Mouse (Mus musculus): Measurements from ENCODE around the gene Vav1. TPM values are rescaled to one million over a fixed set of nuclear protein-coding genes. Genes with fewer than 3 reads are reported as not detected.
A peak's percentile ranks its signal among the peaks of the same experiment; 100 is the strongest.
"Not testable (repeated sequence)": the region's sequence is repeated elsewhere in the genome, so short reads cannot be mapped to it uniquely, and the experiment has no call there.

Gene Vav1
- polyA plus RNA-seq, 1 experiment from 2014 or later = 2.7 TPM

GRCm38 (mm10) chr17:57334001-57334760 lies 55.3 kb downstream of the Vav1 start:
- no peaks in the 10 kb centered on the region for H3K36me3 ChIP-seq
- H3K4me2 ChIP-seq (replicated peaks) = no peak overlapping the region
- H3K27me3 ChIP-seq = no peaks in the 10 kb centered on the region
- no peak for ATAC-seq (ENCODE audit: low FRiP score, low read depth)
- 70% methylated on average over 9 of the region's 9 CpGs for WGBS
- H3K27ac ChIP-seq = no peak overlapping the region
- no peak overlapping the region for H3K4me3 ChIP-seq
- no peaks in the 10 kb centered on the region for H3K9me3 ChIP-seq
- H3K9ac ChIP-seq = no peak overlapping the region
- no peaks in the 10 kb centered on the region for H3K4me1 ChIP-seq

GRCm38 (mm10) chr17:57334761-57335150 lies 55.9 kb downstream of the Vav1 start:
- Histone ChIP-seq H3K4me1 (no peaks in the 10 kb centered on the region), H3K27me3 (no peaks in the 10 kb centered on the region), H3K36me3 (no peaks in the 10 kb centered on the region), H3K4me3 (no peak overlapping the region), H3K4me2 (replicated peaks) (no peak overlapping the region), H3K27ac (no peak overlapping the region), H3K9ac (no peak overlapping the region), H3K9me3 (no peaks in the 10 kb centered on the region)
- 7% methylated on average over 16 of the region's 16 CpGs for WGBS
- ATAC-seq (ENCODE audit: low FRiP score, low read depth) = peak; percentile 28; the same call in 1 of the 2 replicates

- not testable (repeated sequence) for H3K4me1 ChIP-seq; ATAC-seq (ENCODE audit: low FRiP score, low read depth); H3K9me3 ChIP-seq; H3K4me2 ChIP-seq (replicated peaks); H3K9ac ChIP-seq; H3K36me3 ChIP-seq; H3K4me3 ChIP-seq; H3K27ac ChIP-seq; H3K27me3 ChIP-seq
- 68% methylated on average over 9 of the region's 9 CpGs for WGBS
Measured at GRCm38 (mm10) chr17:57335194-57335593, 56.3 kb downstream of the Vav1 start.

GRCm38 (mm10) chr17:57335673-57336303 lies 56.9 kb downstream of the Vav1 start:
- H3K36me3 ChIP-seq = no peaks in the 10 kb centered on the region
- no peaks in the 10 kb centered on the region for H3K4me1 ChIP-seq
- ATAC-seq (ENCODE audit: low FRiP score, low read depth) = peak; percentile 88
- 9% methylated on average over 11 of the region's 11 CpGs for WGBS
- no peak overlapping the region for H3K4me3 ChIP-seq
- no peaks in the 10 kb centered on the region for H3K9me3 ChIP-seq
- no peaks in the 10 kb centered on the region for H3K27me3 ChIP-seq
- H3K4me2 ChIP-seq (replicated peaks) = no peak overlapping the region
- H3K27ac ChIP-seq = no peak overlapping the region
- no peak overlapping the region for H3K9ac ChIP-seq

- Histone ChIP-seq H3K9me3 (no peaks in the 10 kb centered on the region), H3K27me3 (no peaks in the 10 kb centered on the region), H3K4me1 (no peaks in the 10 kb centered on the region), H3K4me2 (replicated peaks) (no peak overlapping the region), H3K36me3 (no peaks in the 10 kb centered on the region), H3K27ac (no peak overlapping the region), H3K4me3 (no peak overlapping the region), H3K9ac (no peak overlapping the region)
- ATAC-seq (ENCODE audit: low FRiP score, low read depth) = no peak
- WGBS = 84% methylated on average over 10 of the region's 10 CpGs
Measured at GRCm38 (mm10) chr17:57337996-57338395, 59.1 kb downstream of the Vav1 start.

GRCm38 (mm10) chr17:57339298-57339697 lies 60.4 kb downstream of the Vav1 start:
- 74% methylated on average over 9 of the region's 9 CpGs for WGBS
- H3K4me2 ChIP-seq (replicated peaks) = no peak overlapping the region
- ATAC-seq (ENCODE audit: low FRiP score, low read depth) = no peak

GRCm38 (mm10) chr17:57341568-57341967 lies 62.7 kb downstream of the Vav1 start:
- WGBS = 70% methylated on average over 4 of the region's 4 CpGs
- Histone ChIP-seq H3K9me3 (no peaks in the 10 kb centered on the region), H3K4me1 (no peaks in the 10 kb centered on the region), H3K36me3 (no peaks in the 10 kb centered on the region), H3K9ac (no peak overlapping the region), H3K4me3 (no peak overlapping the region), H3K4me2 (replicated peaks) (no peak overlapping the region), H3K27me3 (no peaks in the 10 kb centered on the region), H3K27ac (no peak overlapping the region)
- ATAC-seq (ENCODE audit: low FRiP score, low read depth) = no peak

More at GRCm38 (mm10) chr17:57339298-57339697, 60.4 kb downstream of the Vav1 start:
- H3K9me3 ChIP-seq = no peaks in the 10 kb centered on the region
- H3K9ac ChIP-seq = no peak overlapping the region
- no peaks in the 10 kb centered on the region for H3K4me1 ChIP-seq
- no peaks in the 10 kb centered on the region for H3K27me3 ChIP-seq
- H3K36me3 ChIP-seq = no peaks in the 10 kb centered on the region
- no peak overlapping the region for H3K4me3 ChIP-seq
- H3K27ac ChIP-seq = no peak overlapping the region

- no peaks in the 10 kb centered on the region for H3K36me3 ChIP-seq
- ATAC-seq (ENCODE audit: low FRiP score, low read depth) = no peak
- 79% methylated on average over 2 of the region's 2 CpGs for WGBS
- no peaks in the 10 kb centered on the region for H3K9me3 ChIP-seq
- H3K4me3 ChIP-seq = no peak overlapping the region
- H3K27me3 ChIP-seq = no peaks in the 10 kb centered on the region
- H3K9ac ChIP-seq = no peak overlapping the region
- H3K27ac ChIP-seq = no peak overlapping the region
- H3K4me2 ChIP-seq (replicated peaks) = no peak overlapping the region
- H3K4me1 ChIP-seq = no peaks in the 10 kb centered on the region
Measured at GRCm38 (mm10) chr17:57344029-57344707, 65.3 kb downstream of the Vav1 start.

GRCm38 (mm10) chr17:57347017-57347416 lies 68.1 kb downstream of the Vav1 start:
- Histone ChIP-seq H3K4me1 (no peaks in the 10 kb centered on the region), H3K4me2 (replicated peaks) (no peak overlapping the region), H3K27me3 (no peaks in the 10 kb centered on the region), H3K9me3 (no peaks in the 10 kb centered on the region), H3K27ac (no peak overlapping the region), H3K9ac (no peak overlapping the region), H3K4me3 (no peak overlapping the region), H3K36me3 (no peaks in the 10 kb centered on the region)
- no peak for ATAC-seq (ENCODE audit: low FRiP score, low read depth)
- WGBS = 61% methylated on average over 6 of the region's 6 CpGs

- no peak for ATAC-seq (ENCODE audit: low FRiP score, low read depth)
- no peaks in the 10 kb centered on the region for H3K27me3 ChIP-seq
- H3K9me3 ChIP-seq = no peaks in the 10 kb centered on the region
- no peak overlapping the region for H3K9ac ChIP-seq
- no peaks in the 10 kb centered on the region for H3K36me3 ChIP-seq
- no peak overlapping the region for H3K27ac ChIP-seq
- no peaks in the 10 kb centered on the region for H3K4me1 ChIP-seq
- WGBS = 81% methylated on average over 2 of the region's 2 CpGs
- H3K4me3 ChIP-seq = no peak overlapping the region
- H3K4me2 ChIP-seq (replicated peaks) = no peak overlapping the region
Measured at GRCm38 (mm10) chr17:57347781-57348180, 68.9 kb downstream of the Vav1 start.

- Histone ChIP-seq H3K4me3 (no peak overlapping the region), H3K4me2 (replicated peaks) (no peak overlapping the region), H3K9ac (no peak overlapping the region), H3K27ac (no peak overlapping the region), H3K27me3 (no peaks in the 10 kb centered on the region), H3K9me3 (no peaks in the 10 kb centered on the region), H3K36me3 (no peaks in the 10 kb centered on the region), H3K4me1 (no peaks in the 10 kb centered on the region)
- ATAC-seq (ENCODE audit: low FRiP score, low read depth) = no peak
- WGBS = 70% methylated on average over 5 of the region's 5 CpGs
Measured at GRCm38 (mm10) chr17:57349067-57349466, 70.2 kb downstream of the Vav1 start.

- no peak for ATAC-seq (ENCODE audit: low FRiP score, low read depth)
- no peaks in the 10 kb centered on the region for H3K27me3 ChIP-seq
Measured at GRCm38 (mm10) chr17:57350212-57350611, 71.3 kb downstream of the Vav1 start.

More at GRCm38 (mm10) chr17:57350212-57350611, 71.3 kb downstream of the Vav1 start:
- H3K4me1 ChIP-seq = no peaks in the 10 kb centered on the region
- no peak overlapping the region for H3K4me3 ChIP-seq
- H3K9ac ChIP-seq = no peak overlapping the region
- H3K4me2 ChIP-seq (replicated peaks) = no peak overlapping the region
- H3K27ac ChIP-seq = no peak overlapping the region
- no peaks in the 10 kb centered on the region for H3K36me3 ChIP-seq
- H3K9me3 ChIP-seq = no peaks in the 10 kb centered on the region
- 82% methylated on average over 5 of the region's 5 CpGs for WGBS
